Mouse (Mus musculus) G1E (cell line): ENCODE results near the gene Slc43a3. TPM values are rescaled to one million over a fixed set of nuclear protein-coding genes. Genes with fewer than 3 reads are reported as not detected.

ENCODE experiments used
- ATAC-seq: 2 replicates; pipeline ENCODE4 v1.8.0; 2016; ENCODE audit warnings: mild to moderate bottlenecking; ENCODE audit not compliant: insufficient number of reproducible peaks, poor library complexity, low FRiP score, severe bottlenecking; ENCODE audit errors: extremely low read depth
- DNase-seq: peaks from one replicate; pipeline ENCODE4 v3.0.0; 2012; ENCODE audit warnings: low spot score
- H3K27me3 ChIP-seq: 2 replicates; pipeline ENCODE4 v1.6.1; 2012; ENCODE audit warnings: mild to moderate bottlenecking, low read length, inconsistent platforms; ENCODE audit not compliant: insufficient read depth
- H3K36me3 ChIP-seq: replicated peaks from 2 replicates; pipeline ENCODE3; 2012; ENCODE audit warnings: mild to moderate bottlenecking, inconsistent platforms
- H3K4me1 ChIP-seq: 2 replicates; pipeline ENCODE4 v1.6.1; 2012; ENCODE audit warnings: low read depth, low read length, inconsistent platforms, mixed read lengths; ENCODE audit not compliant: insufficient read depth
- H3K4me3 ChIP-seq: 2 replicates; pipeline ENCODE4 v1.5.1; 2012; ENCODE audit warnings: low read depth, mild to moderate bottlenecking, inconsistent platforms, low read length, moderate library complexity, mixed read lengths
- H3K9me3 ChIP-seq: replicated peaks from 2 replicates; pipeline ENCODE4 v1.6.1; 2012; ENCODE audit warnings: inconsistent platforms
- CTCF ChIP-seq: IDR thresholded peaks from 2 replicates; pipeline ENCODE4 v1.5.1; 2012; ENCODE audit warnings: low read depth, low read length, inconsistent platforms, mixed read lengths
- GATA1 ChIP-seq: IDR thresholded peaks from 2 replicates; pipeline ENCODE4 v1.6.1; 2012; ENCODE audit warnings: borderline replicate concordance, low read length, inconsistent platforms, mixed read lengths
- GATA2 ChIP-seq: IDR thresholded peaks from 2 replicates; pipeline ENCODE4 v1.6.1; 2012; ENCODE audit warnings: low read depth, low read length, inconsistent platforms, borderline replicate concordance
- POLR2AphosphoS5 ChIP-seq: IDR thresholded peaks from 2 replicates; pipeline ENCODE4 v1.6.1; 2012; ENCODE audit warnings: low read depth, low read length, inconsistent platforms; ENCODE audit not compliant: insufficient replicate concordance
- TAL1 ChIP-seq: conservative IDR thresholded peaks from 2 replicates; pipeline ENCODE4 v1.6.1; 2012; ENCODE audit warnings: low read depth, low read length, inconsistent platforms, mixed read lengths
- polyA plus RNA-seq: library from polyadenylated mRNA; stranded (reverse); fragments of >175 nt; gene quantifications from 2 replicates; pipeline ENCODE4 v1.2.3, GENCODE M21; 2012
- total RNA-seq, 2 experiments: library from RNA; stranded (forward) in 1 of 2; stranded (reverse) in 1 of 2; fragments of 200-1000 nt in 1 of 2; fragments of >200 nt in 1 of 2; fragmentation: Nextera tagmentation in 1 of 2; gene quantifications; 2 replicates each; pipeline ENCODE4 v1.2.3; 2014 to 2017

The Slc43a3 gene
- total and polyA plus RNA-seq, 3 experiments: 15.4 to 137 (median 85.2) TPM

- Histone ChIP-seq H3K9me3 (no peaks in the 10 kb centered on the region), H3K27me3 (peaks cover 52% of the 10 kb centered on the region), H3K4me1 (peaks cover 14% of the 10 kb centered on the region), H3K4me3 (no peak overlapping the region), H3K36me3 (no peaks in the 10 kb centered on the region)
- TF ChIP-seq GATA1 (no peak), GATA2 (no peak), TAL1 (no peak), CTCF (no peak), POLR2AphosphoS5 (no peak)
- ATAC-seq (no peak), DNase-seq (no peak)
Measured at GRCm38 (mm10) chr2:85001497-85001896, 65.1 kb downstream of the Slc43a3 start.

DNA sequence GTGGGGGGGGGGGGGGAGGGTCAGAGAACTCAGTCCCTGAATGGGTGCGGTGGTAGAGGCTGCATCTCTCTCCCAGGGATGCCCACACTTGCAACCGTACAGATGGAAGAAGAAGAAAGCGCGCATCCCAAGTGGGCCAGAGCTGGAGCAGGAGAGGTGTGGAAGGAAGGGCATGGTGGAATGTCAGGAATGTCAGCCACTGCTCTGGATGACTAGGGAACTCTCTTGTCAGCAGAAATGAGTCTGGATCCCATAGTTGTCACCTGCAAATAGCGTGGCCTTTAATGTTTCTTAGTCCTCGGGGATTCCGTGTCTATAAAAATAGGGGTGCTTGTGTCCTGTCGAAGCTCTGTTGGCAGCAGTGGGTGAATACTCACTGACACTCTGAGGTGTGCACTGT, 66.2 kb downstream of the Slc43a3 start:
- ATAC-seq: no peak
- TF ChIP-seq TAL1 (no peak), CTCF (no peak)
- no peaks in the 10 kb centered on the region for H3K36me3 ChIP-seq
- no peaks in the 10 kb centered on the region for H3K9me3 ChIP-seq
- no peak for DNase-seq
- peaks cover 12% of the 10 kb centered on the region for H3K4me1 ChIP-seq
- H3K27me3 ChIP-seq: peaks cover 55% of the 10 kb centered on the region
- H3K4me3 ChIP-seq: no peak overlapping the region

DNA sequence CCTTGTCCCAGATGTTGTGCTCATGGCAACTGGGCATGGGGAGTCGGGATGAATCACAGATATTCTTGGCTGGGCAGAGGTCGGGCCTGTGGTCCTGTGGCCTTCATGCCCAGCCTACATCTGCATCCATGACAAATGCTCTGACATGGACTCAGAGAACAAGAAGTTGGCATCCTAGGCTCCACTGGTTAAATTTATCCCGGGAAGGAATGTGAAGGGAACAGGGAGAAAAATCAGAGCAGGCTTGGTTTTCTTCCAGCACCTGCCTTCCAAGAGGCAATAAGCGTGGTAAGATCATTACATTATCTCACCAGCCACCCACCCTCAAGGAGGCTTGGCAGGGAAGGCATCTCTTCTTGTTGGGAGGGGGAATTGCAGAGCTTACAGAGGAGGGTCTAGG, 68.0 kb downstream of the Slc43a3 start:
- Histone ChIP-seq H3K36me3 (no peaks in the 10 kb centered on the region), H3K9me3 (no peaks in the 10 kb centered on the region), H3K27me3 (peaks cover 44% of the 10 kb centered on the region), H3K4me3 (no peak overlapping the region), H3K4me1 (peaks cover 14% of the 10 kb centered on the region)
- TF ChIP-seq CTCF (no peak), POLR2AphosphoS5 (no peak), TAL1 (no peak), GATA2 (no peak), GATA1 (no peak)
- DNase-seq: no peak
- ATAC-seq: no peak

DNA sequence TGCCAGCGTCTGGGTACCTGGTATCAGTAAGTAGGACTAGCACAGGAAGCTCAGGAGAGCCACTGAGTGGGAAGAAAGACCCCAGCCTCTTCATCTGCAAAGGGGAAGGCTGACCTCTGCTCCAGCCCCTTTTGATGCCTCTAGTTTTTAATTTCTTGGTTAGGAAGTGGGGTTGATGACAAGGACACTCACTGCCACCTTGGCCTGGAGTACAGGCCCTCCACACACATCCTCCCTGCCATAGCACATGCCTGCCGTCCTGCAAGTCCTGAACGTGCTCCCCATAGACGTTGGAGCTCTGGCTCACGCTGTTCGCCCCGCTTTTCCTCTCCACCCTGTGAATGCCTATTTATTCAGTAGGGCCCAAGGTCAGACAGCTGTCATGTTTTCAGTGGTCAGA, 70.2 kb downstream of the Slc43a3 start:
- no peaks in the 10 kb centered on the region for H3K36me3 ChIP-seq
- H3K9me3 ChIP-seq: no peaks in the 10 kb centered on the region
- H3K4me1 ChIP-seq: peaks cover 16% of the 10 kb centered on the region
- no peak for ATAC-seq
- TF ChIP-seq POLR2AphosphoS5 (no peak), TAL1 (no peak), CTCF (no peak), GATA2 (no peak), GATA1 (no peak)
- H3K4me3 ChIP-seq: no peak overlapping the region
- no peak for DNase-seq
- H3K27me3 ChIP-seq: peaks cover 31% of the 10 kb centered on the region

GRCm38 (mm10) chr2:85007729-85008128, 71.3 kb downstream of the Slc43a3 start:
- Histone ChIP-seq H3K9me3 (no peaks in the 10 kb centered on the region), H3K4me1 (peaks cover 28% of the 10 kb centered on the region), H3K36me3 (no peaks in the 10 kb centered on the region), H3K27me3 (peaks cover 25% of the 10 kb centered on the region), H3K4me3 (no peak overlapping the region)
- DNase-seq: no peak
- ATAC-seq: no peak
- peak; percentile 46 for TF ChIP-seq CTCF
- no peak for TF ChIP-seq GATA1

Other genes starting within 250 kb of the Slc43a3 start
- gene Zdhhc5, start 221.4 kb upstream of the Slc43a3 start, total RNA-seq (2014; fragmentation: Nextera tagmentation): 61.0 and 70.6 TPM in 2 replicates
- gene Zdhhc5, start 221.4 kb upstream of the Slc43a3 start, total RNA-seq (2017): 32.6 and 38.0 TPM in 2 replicates
- 30.7 and 32.5 TPM in 2 replicates for gene Zdhhc5, start 221.4 kb upstream of the Slc43a3 start, polyA plus RNA-seq
- gene Clp1, start 209.2 kb upstream of the Slc43a3 start, total RNA-seq (2014; fragmentation: Nextera tagmentation): 30.0 and 30.7 TPM in 2 replicates
- gene Clp1, start 209.2 kb upstream of the Slc43a3 start, total RNA-seq (2017): 44.7 and 51.0 TPM in 2 replicates
- gene Clp1, start 209.2 kb upstream of the Slc43a3 start, polyA plus RNA-seq: 0.98 and 1.1 TPM in 2 replicates
- 13.1 TPM in 1 of 2 replicates, not detected in the other for gene Ypel4, start 202.5 kb upstream of the Slc43a3 start, total RNA-seq (2014; fragmentation: Nextera tagmentation)
- 0.29 and 0.44 TPM in 2 replicates for gene Ypel4, start 202.5 kb upstream of the Slc43a3 start, total RNA-seq (2017)
- gene Ypel4, start 202.5 kb upstream of the Slc43a3 start, polyA plus RNA-seq: 0.07 and 0.16 TPM in 2 replicates
- gene Gm19426, start 192.9 kb upstream of the Slc43a3 start, total RNA-seq (2014; fragmentation: Nextera tagmentation): not detected in 2 replicates
- gene Gm19426, start 192.9 kb upstream of the Slc43a3 start, total RNA-seq (2017): not detected in 2 replicates
- gene Gm19426, start 192.9 kb upstream of the Slc43a3 start, polyA plus RNA-seq: not detected in 2 replicates
- gene Serping1, start 161.1 kb upstream of the Slc43a3 start, total RNA-seq (2014; fragmentation: Nextera tagmentation): not detected in 2 replicates
- not detected in 2 replicates for gene Serping1, start 161.1 kb upstream of the Slc43a3 start, total RNA-seq (2017)
- gene Serping1, start 161.1 kb upstream of the Slc43a3 start, polyA plus RNA-seq: not detected in 2 replicates
- 37.2 and 74.5 TPM in 2 replicates for gene Ube2l6, start 137.8 kb upstream of the Slc43a3 start, total RNA-seq (2014; fragmentation: Nextera tagmentation)
- 20.2 and 22.5 TPM in 2 replicates for gene Ube2l6, start 137.8 kb upstream of the Slc43a3 start, total RNA-seq (2017)
- 1.2 and 2.5 TPM in 2 replicates for gene Ube2l6, start 137.8 kb upstream of the Slc43a3 start, polyA plus RNA-seq
- not detected in 2 replicates for gene Smtnl1, start 113.9 kb upstream of the Slc43a3 start, total RNA-seq (2014; fragmentation: Nextera tagmentation)
- gene Smtnl1, start 113.9 kb upstream of the Slc43a3 start, total RNA-seq (2017): not detected in 2 replicates
- gene Smtnl1, start 113.9 kb upstream of the Slc43a3 start, polyA plus RNA-seq: not detected in 2 replicates
- gene Timm10, start 109.6 kb upstream of the Slc43a3 start, total RNA-seq (2014; fragmentation: Nextera tagmentation): 13.5 and 21.0 TPM in 2 replicates
- 51.5 and 54.9 TPM in 2 replicates for gene Timm10, start 109.6 kb upstream of the Slc43a3 start, total RNA-seq (2017)
- gene Timm10, start 109.6 kb upstream of the Slc43a3 start, polyA plus RNA-seq: 13.3 and 19.5 TPM in 2 replicates
- 0.29 and 62.5 TPM in 2 replicates for gene Slc43a1, start 97.7 kb upstream of the Slc43a3 start, total RNA-seq (2014; fragmentation: Nextera tagmentation)
- gene Slc43a1, start 97.7 kb upstream of the Slc43a3 start, total RNA-seq (2017): 0.05 and 0.12 TPM in 2 replicates
- 0.03 TPM in 1 of 2 replicates, not detected in the other for gene Slc43a1, start 97.7 kb upstream of the Slc43a3 start, polyA plus RNA-seq
- gene Rtn4rl2, start 49.9 kb upstream of the Slc43a3 start, total RNA-seq (2014; fragmentation: Nextera tagmentation): not detected in 2 replicates
- gene Rtn4rl2, start 49.9 kb upstream of the Slc43a3 start, total RNA-seq (2017): not detected in 2 replicates
- not detected in 2 replicates for gene Rtn4rl2, start 49.9 kb upstream of the Slc43a3 start, polyA plus RNA-seq
- gene Prg2, start 43.9 kb downstream of the Slc43a3 start, total RNA-seq (2014; fragmentation: Nextera tagmentation): not detected in 2 replicates
- 0.82 TPM in 1 of 2 replicates, not detected in the other for gene Prg2, start 43.9 kb downstream of the Slc43a3 start, total RNA-seq (2017)
- gene Prg2, start 43.9 kb downstream of the Slc43a3 start, polyA plus RNA-seq: not detected in 2 replicates
- gene Prg3, start 51.6 kb downstream of the Slc43a3 start, total RNA-seq (2014; fragmentation: Nextera tagmentation): not detected in 2 replicates
- gene Prg3, start 51.6 kb downstream of the Slc43a3 start, total RNA-seq (2017): 88.3 and 92.3 TPM in 2 replicates
- gene Prg3, start 51.6 kb downstream of the Slc43a3 start, polyA plus RNA-seq: 0.42 and 0.70 TPM in 2 replicates
- 168 and 190 TPM in 2 replicates for gene Ssrp1, start 100.7 kb downstream of the Slc43a3 start, total RNA-seq (2014; fragmentation: Nextera tagmentation)
- gene Ssrp1, start 100.7 kb downstream of the Slc43a3 start, total RNA-seq (2017): 304 and 315 TPM in 2 replicates
- gene Ssrp1, start 100.7 kb downstream of the Slc43a3 start, polyA plus RNA-seq: 54.9 and 111 TPM in 2 replicates
- 0.39 and 0.60 TPM in 2 replicates for gene P2rx3, start 100.9 kb downstream of the Slc43a3 start, total RNA-seq (2014; fragmentation: Nextera tagmentation)
- gene P2rx3, start 100.9 kb downstream of the Slc43a3 start, total RNA-seq (2017): 0.05 and 0.06 TPM in 2 replicates
- gene P2rx3, start 100.9 kb downstream of the Slc43a3 start, polyA plus RNA-seq: not detected in 2 replicates
- gene Tnks1bp1, start 111.4 kb downstream of the Slc43a3 start, total RNA-seq (2014; fragmentation: Nextera tagmentation): 2.6 and 3.0 TPM in 2 replicates
- gene Tnks1bp1, start 111.4 kb downstream of the Slc43a3 start, total RNA-seq (2017): 1.7 and 2.8 TPM in 2 replicates
- gene Tnks1bp1, start 111.4 kb downstream of the Slc43a3 start, polyA plus RNA-seq: 5.2 and 5.7 TPM in 2 replicates
- gene Aplnr, start 199.6 kb downstream of the Slc43a3 start, total RNA-seq (2014; fragmentation: Nextera tagmentation): not detected in 2 replicates
- gene Aplnr, start 199.6 kb downstream of the Slc43a3 start, total RNA-seq (2017): 0.12 and 0.22 TPM in 2 replicates
- gene Aplnr, start 199.6 kb downstream of the Slc43a3 start, polyA plus RNA-seq: not detected in 2 replicates